Comparison of ENCODE assay signal across 8 mouse cellular contexts in genomic region chr19:46572951-46573937, GRCm38 (mm10). TPM values are rescaled to one million over a fixed set of nuclear protein-coding genes. Genes with fewer than 3 reads are reported as not detected.
DNase-seq lines count a peak whose midpoint lies in the region; ATAC-seq and TF ChIP-seq lines count a peak whose summit lies in the region.

Arl3 (minus strand) TSS chr19:46573198.
Sfxn2 (plus strand) TSS chr19:46573365.

- peak within 1 kb of the TSS; percentile 90 for H3K4me3 ChIP-seq in bone marrow macrophage, adult 2 months (ENCODE audit: insufficient read depth, low read length)
- H3K4me3 ChIP-seq in embryonic fibroblast, embryonic 13.5 days (ENCODE audit: insufficient read depth, low read length) = peak within 1 kb of the TSS; percentile 92
- peak within 1 kb of the TSS; percentile 53 for H3K4me3 ChIP-seq in kidney, embryonic 14.5 days (ENCODE audit: low read length)
- H3K4me3 ChIP-seq in limb, embryonic 15.5 days = peak within 1 kb of the TSS; percentile 71

- peak within 1 kb of the TSS; percentile 6 for H3K27ac ChIP-seq in bone marrow macrophage, adult 2 months (ENCODE audit: insufficient read depth, low read depth, low read length)
- peak within 1 kb of the TSS; percentile 61 for H3K27ac ChIP-seq in embryonic fibroblast, embryonic 13.5 days (ENCODE audit: insufficient read depth, low read length)
- peak within 1 kb of the TSS; percentile 30 for H3K27ac ChIP-seq in kidney, embryonic 14.5 days (ENCODE audit: low read depth, low read length)
- H3K27ac ChIP-seq in limb, embryonic 15.5 days = peak within 1 kb of the TSS; percentile 85

- peak; percentile 98 for DNase-seq in A20 (ENCODE audit: low read depth, low spot score)
- DNase-seq in heart, adult 9 months (ENCODE audit: low spot score in 2 of 2) = peak; percentile 94 to 95
- DNase-seq in monocyte, adult 2 months (ENCODE audit: low read depth in 1 of 2, low spot score in 2 of 2) = peak; percentile 88 to 92
- DNase-seq in spleen, postnatal 36 days (ENCODE audit: low spot score in 2 of 2) = peak; percentile 96

- H3K36me3 ChIP-seq in kidney, embryonic 14.5 days (ENCODE audit: control insufficient read depth, insufficient read depth, low read length) = no peaks in the 10 kb centered on the region
- no peaks in the 10 kb centered on the region for H3K36me3 ChIP-seq in limb, embryonic 15.5 days

- WGBS in kidney, embryonic 14.5 days = under 1% methylated on average over 58 of the region's 67 CpGs
- under 1% methylated on average over 63 of the region's 67 CpGs for WGBS in limb, embryonic 15.5 days

- peak within 1 kb of the TSS; percentile 71 for H3K9ac ChIP-seq in kidney, embryonic 14.5 days (ENCODE audit: low read depth, low read length)
- H3K9ac ChIP-seq in limb, embryonic 15.5 days = peak within 1 kb of the TSS; percentile 68

- peak within 1 kb of the TSS; percentile 76 for H3K4me2 ChIP-seq in kidney, embryonic 14.5 days (replicated peaks; ENCODE audit: low read depth, low read length)
- H3K4me2 ChIP-seq in limb, embryonic 15.5 days = peak within 1 kb of the TSS; percentile 70

- no peak for TF ChIP-seq POLR2A in bone marrow macrophage, adult 2 months (IDR thresholded peaks at IDR 0.05; ENCODE audit: borderline replicate concordance, low read depth, low read length)
- peak; percentile 94 for TF ChIP-seq POLR2A in embryonic fibroblast, embryonic 13.5 days (IDR thresholded peaks at IDR 0.05; ENCODE audit: low read depth, low read length)

- H3K9me3 ChIP-seq in kidney, embryonic 14.5 days (ENCODE audit: control insufficient read depth, low read length) = no peaks in the 10 kb centered on the region
- no peaks in the 10 kb centered on the region for H3K9me3 ChIP-seq in limb, embryonic 15.5 days

- no peak for TF ChIP-seq CTCF in bone marrow macrophage, adult 2 months (IDR thresholded peaks at IDR 0.05; ENCODE audit: low read depth, low read length)
- TF ChIP-seq CTCF in embryonic fibroblast, embryonic 13.5 days (IDR thresholded peaks at IDR 0.05; ENCODE audit: borderline replicate concordance, insufficient read depth, low read length) = no peak

- ATAC-seq in kidney, embryonic 14.5 days (ENCODE audit: low FRiP score, low TSS enrichment) = peak; percentile 96
- ATAC-seq in limb, embryonic 15.5 days (ENCODE audit: insufficient number of reproducible peaks, low FRiP score, low TSS enrichment, low read depth) = peak; percentile 97

- peaks cover 4% of the 10 kb centered on the region for H3K4me1 ChIP-seq in bone marrow macrophage, adult 2 months (ENCODE audit: control insufficient read depth, insufficient read depth, low read length)
- no peaks in the 10 kb centered on the region for H3K4me1 ChIP-seq in embryonic fibroblast, embryonic 13.5 days (ENCODE audit: control insufficient read depth, insufficient read depth, low read length)
- peaks cover 17% of the 10 kb centered on the region for H3K4me1 ChIP-seq in kidney, embryonic 14.5 days (ENCODE audit: control insufficient read depth, insufficient read depth, low read length)
- H3K4me1 ChIP-seq in limb, embryonic 15.5 days = peaks cover 22% of the 10 kb centered on the region

- no peaks in the 10 kb centered on the region for H3K27me3 ChIP-seq in kidney, embryonic 14.5 days (ENCODE audit: control insufficient read depth, insufficient read depth, low read length)
- no peaks in the 10 kb centered on the region for H3K27me3 ChIP-seq in limb, embryonic 15.5 days

RNA-seq across cellular contexts. Expression of gene Arl3, which starts in this region (rescaled TPM):
- 36.7 and 36.9 TPM in 2 replicates for polyA plus RNA-seq in bone marrow macrophage, adult 2 months (2012; ENCODE audit: insufficient read depth, insufficient read length, missing spikeins)
- 83.5 and 94.6 TPM in 2 replicates for polyA plus RNA-seq in embryonic fibroblast, embryonic 13.5 days (2011; ENCODE audit: insufficient read length, low read depth, missing spikeins)
- 98.3 and 182 TPM in 2 replicates for polyA plus RNA-seq in kidney, embryonic 14.5 days (2014; fragmentation: Nextera tagmentation; extraction: Ambion mirVana)
- 127 and 138 TPM in 2 replicates for polyA plus RNA-seq in limb, embryonic 15.5 days (2015; fragmentation: Nextera tagmentation; extraction: Ambion mirVana)

RNA-seq across cellular contexts. Expression of gene Sfxn2, which starts in this region (rescaled TPM):
- 12.3 and 14.7 TPM in 2 replicates for polyA plus RNA-seq in bone marrow macrophage, adult 2 months (2012; ENCODE audit: insufficient read depth, insufficient read length, missing spikeins)
- 7.6 and 8.6 TPM in 2 replicates for polyA plus RNA-seq in embryonic fibroblast, embryonic 13.5 days (2011; ENCODE audit: insufficient read length, low read depth, missing spikeins)
- 18.1 and 25.1 TPM in 2 replicates for polyA plus RNA-seq in kidney, embryonic 14.5 days (2014; fragmentation: Nextera tagmentation; extraction: Ambion mirVana)
- polyA plus RNA-seq in limb, embryonic 15.5 days (2015; fragmentation: Nextera tagmentation; extraction: Ambion mirVana) = 22.3 and 23.5 TPM in 2 replicates

Comparison
In these comparisons a context has a peak if more than half of its experiments do, and no peak if none do; other contexts are left out.
1. Peak in every context shown above with its lines: DNase-seq, ATAC-seq, H3K4me3 ChIP-seq and H3K27ac ChIP-seq.
2. H3K27ac ChIP-seq: peak in every context shown above with its lines; median percentile 85 in limb, embryonic 15.5 days; 61 in embryonic fibroblast, embryonic 13.5 days; 30 in kidney, embryonic 14.5 days; 6 in bone marrow macrophage, adult 2 months.